Mouse (Mus musculus): ENCODE results near the gene Camta2.

The Camta2 gene

GRCm38 (mm10) chr11:70689578-70689977, 1.7 kb upstream of the Camta2 start:
- no peak for DNase-seq (ENCODE audit: low spot score)

- DNase-seq (ENCODE audit: low spot score) = no peak
Observed at GRCm38 (mm10) chr11:70688372-70688771, 467 bp upstream of the Camta2 start.

- DNase-seq (ENCODE audit: low spot score) = no peak
Observed at GRCm38 (mm10) chr11:70686901-70687566, 871 bp downstream of the Camta2 start.

- no peak for DNase-seq (ENCODE audit: low spot score)
Observed at GRCm38 (mm10) chr11:70683640-70684039, 4.3 kb downstream of the Camta2 start.

- no peak for DNase-seq (ENCODE audit: low spot score)
Observed at GRCm38 (mm10) chr11:70681897-70682581, 5.9 kb downstream of the Camta2 start.

GRCm38 (mm10) chr11:70681170-70681569, 6.7 kb downstream of the Camta2 start:
- no peak for DNase-seq (ENCODE audit: low spot score)

GRCm38 (mm10) chr11:70679894-70680293, 8.0 kb downstream of the Camta2 start:
- peak; percentile 57 for DNase-seq (ENCODE audit: low spot score)

- no peak for DNase-seq (ENCODE audit: low spot score)
Observed at GRCm38 (mm10) chr11:70679361-70679760, 8.5 kb downstream of the Camta2 start.

DNA sequence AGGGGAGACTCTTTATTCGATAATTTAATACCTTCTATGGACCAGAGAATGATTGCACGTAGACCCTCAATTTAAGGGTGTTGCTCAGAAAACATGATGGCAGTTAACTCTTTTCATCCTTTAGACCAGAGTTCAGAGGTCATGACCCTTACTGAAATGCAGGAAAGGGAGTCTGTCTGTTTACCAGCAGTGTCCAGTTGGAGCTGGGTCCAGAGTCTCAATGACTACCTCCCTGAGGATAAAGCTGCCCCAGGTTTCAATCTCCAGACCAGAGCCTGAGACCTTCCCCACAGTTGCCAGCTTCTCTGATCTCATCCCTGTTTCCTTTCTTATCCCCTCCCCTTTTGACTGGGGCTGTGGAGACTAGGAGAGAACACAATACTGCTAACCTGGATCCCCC, 9.3 kb downstream of the Camta2 start:
- DNase-seq (ENCODE audit: low spot score) = no peak

- no peak for DNase-seq (ENCODE audit: low spot score)
Observed at GRCm38 (mm10) chr11:70678092-70678491, 9.8 kb downstream of the Camta2 start.

- no peak for DNase-seq (ENCODE audit: low spot score)
Observed at GRCm38 (mm10) chr11:70674501-70674900, 13.4 kb downstream of the Camta2 start.

DNA sequence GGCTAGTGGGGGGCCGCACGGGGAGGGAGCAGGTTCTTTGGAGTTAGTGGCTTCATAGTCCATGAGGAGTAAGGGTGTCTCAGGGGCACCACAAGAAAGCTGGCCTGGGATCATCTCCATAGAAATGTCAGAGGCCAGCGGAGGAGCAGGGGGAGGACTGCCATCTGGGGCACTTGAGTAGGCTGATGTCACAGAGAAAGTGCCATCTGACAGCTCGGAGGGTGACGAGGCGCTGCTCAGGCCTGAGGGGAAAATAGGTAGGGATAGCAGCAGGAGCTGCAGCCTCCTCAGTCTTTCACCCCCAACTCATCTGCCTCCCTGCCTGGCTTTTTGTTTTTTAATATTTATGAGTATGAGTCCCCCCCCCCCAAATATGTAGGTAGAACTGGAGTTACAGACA, 13.9 kb downstream of the Camta2 start:
- DNase-seq (ENCODE audit: low spot score) = no peak

DNA sequence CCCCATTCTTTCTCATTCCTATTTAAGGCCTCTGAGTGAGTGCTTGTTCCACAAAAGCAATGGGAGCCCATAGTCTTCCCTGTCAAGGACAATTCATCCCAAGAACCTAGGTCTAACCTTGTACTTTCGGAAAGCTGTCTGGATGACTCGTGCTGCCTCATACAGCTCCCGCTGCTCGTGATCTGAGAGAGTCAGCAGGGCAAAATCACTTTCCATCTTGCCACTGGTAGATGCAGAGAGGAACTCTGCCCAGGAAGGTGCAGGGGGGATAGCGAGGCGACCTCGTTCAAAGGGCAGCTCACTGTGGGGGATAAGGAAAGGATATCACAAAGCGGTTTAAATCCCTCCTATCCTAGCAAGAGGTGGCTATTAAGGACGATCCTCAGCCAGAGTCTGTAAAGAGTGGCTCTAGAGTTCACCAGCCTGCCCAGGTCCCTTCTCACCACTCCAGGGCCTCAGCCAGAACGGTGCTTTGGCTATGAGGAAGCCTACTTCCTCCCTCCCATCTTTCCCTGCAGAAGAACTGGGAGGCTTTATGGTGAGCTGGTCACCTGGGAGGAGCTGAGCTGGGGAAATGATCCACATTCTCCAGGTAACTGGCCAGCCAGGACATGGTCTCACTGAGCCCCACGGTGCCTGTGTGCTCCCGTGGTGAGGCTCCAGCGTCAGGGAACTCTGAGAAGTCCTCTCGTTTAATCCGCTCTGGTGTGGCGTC, 16.4 kb downstream of the Camta2 start:
- no peak for DNase-seq (ENCODE audit: low spot score)

- no peak for DNase-seq (ENCODE audit: low spot score)
Observed at GRCm38 (mm10) chr11:70670483-70670882, 17.4 kb downstream of the Camta2 start.

DNA sequence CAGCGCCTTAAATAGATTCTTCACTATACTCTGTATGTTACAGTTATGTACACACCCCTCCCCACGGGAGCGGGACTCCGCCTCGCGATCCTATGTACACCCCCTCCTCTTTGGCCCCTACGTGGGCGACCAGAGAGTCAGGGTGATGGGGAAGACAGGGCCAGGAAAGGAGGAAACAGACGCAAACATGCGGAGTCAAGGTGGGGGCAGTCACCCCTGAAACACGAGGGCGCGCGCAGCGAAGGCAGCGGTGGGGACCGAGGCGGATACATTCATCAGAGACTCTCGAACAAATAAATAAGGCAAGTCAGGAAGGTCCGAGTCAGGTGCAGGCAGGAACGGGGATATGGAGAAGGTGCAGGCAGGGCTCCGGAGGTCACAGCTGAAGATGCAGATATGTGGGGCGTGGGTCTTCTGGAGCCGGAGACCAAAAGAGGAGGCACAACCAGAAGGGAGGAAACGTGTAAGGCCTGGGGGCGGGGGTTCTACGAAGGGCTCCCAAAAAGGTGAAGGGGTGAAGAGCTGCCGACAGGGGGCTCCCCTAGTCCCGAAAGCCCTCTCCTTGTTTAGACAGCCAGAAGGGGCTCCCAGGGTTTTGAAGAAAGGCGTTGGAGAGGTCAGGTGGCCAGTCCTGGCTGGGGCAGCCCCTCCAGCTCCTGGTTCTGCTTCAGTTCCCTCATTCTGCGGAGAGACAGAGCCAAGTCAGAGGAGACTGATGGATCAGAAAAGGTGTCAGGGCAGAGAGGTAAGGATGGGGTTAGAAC, 18.1 kb downstream of the Camta2 start:
- DNase-seq (ENCODE audit: low spot score) = peak; percentile 81

GRCm38 (mm10) chr11:70668771-70669505, 19.0 kb downstream of the Camta2 start, which contains the start of gene Spag7:
Gene Spag7, minus strand, starts transcription at chr11:70669416.
- DNase-seq (ENCODE audit: low spot score) = peak; percentile 100

DNA sequence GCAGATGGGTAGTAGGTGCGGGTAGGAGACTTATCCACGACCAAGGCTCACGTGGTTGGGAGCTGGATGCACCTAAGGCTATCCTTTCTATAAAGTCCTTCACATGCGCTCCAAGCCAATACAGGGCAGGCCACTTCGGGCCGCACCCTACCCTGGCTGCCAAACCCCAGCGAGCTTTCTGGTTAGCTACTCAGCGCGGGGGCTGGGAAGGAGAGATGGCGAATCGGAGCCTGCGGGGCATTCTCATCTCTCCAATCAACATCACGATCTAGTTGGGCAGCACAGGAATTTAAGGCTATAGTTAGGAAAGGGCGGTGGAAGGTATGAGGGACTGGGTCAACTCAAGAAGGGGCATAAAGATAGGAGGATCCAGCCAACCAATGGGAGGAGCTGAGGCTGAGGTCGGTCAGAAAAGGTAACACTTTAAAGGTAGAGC, 19.6 kb downstream of the Camta2 start:
- no peak for DNase-seq (ENCODE audit: low spot score)

DNA sequence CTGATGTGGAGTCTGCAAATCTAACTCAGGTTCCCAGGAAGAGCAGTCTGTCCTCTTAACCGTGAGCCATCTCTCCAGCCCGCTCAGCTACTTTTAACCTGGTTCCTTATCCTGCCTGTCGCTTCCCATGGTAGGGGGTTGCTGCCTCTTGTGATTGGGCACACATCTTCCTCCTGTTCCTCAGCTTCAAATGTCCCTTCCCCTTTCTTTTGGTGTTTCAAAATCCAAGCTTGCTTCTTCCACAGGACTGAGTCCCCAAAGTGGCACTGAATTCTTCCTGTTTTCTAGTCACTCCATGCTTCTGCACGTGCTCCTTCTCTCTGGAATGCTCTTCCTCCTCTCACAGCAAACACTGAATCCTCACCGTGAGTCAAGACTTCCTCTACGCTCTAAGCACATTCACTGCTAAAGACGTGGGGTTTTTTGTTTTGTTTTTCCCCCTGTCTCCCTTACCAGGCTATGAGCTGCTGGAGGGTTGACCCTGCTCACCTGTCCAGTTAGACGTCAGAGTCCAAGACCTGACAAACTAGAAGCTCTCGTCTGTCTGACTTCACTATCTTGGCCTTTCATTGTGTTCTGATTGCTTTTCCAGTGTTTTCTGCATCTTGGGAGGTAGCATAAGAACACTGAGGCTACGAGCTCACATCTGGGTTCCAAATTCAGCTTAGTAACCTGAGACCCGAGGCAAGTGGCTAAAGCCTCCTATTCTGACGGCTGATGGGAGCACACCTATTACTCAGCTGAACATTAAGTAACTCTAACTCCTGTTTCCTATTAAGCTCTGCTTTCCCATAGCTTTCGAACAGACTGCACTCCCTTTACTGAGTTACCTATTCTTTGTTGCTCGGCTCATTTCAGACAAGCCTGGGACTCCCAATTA, 20.4 kb downstream of the Camta2 start:
- no peak for DNase-seq (ENCODE audit: low spot score)

DNA sequence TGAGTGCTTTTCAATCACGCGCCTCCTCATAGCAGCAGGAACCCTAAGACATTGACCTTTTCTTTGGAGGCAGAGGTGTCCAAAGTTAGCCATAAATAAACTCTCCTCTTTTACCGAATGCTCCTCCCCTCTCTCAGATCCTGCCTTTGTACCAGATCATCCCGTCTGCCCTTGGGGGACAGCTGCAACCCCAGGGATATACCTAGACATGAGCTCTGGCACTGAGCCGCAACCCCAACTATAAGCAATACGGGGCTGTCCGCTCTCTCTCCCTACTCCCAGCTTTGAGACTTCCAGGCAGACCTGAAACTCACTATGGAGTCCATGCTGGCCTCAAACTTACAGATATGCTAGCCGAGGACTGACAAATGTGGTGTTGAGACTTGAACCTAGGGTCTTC, 21.2 kb downstream of the Camta2 start:
- no peak for DNase-seq (ENCODE audit: low spot score)

DNA sequence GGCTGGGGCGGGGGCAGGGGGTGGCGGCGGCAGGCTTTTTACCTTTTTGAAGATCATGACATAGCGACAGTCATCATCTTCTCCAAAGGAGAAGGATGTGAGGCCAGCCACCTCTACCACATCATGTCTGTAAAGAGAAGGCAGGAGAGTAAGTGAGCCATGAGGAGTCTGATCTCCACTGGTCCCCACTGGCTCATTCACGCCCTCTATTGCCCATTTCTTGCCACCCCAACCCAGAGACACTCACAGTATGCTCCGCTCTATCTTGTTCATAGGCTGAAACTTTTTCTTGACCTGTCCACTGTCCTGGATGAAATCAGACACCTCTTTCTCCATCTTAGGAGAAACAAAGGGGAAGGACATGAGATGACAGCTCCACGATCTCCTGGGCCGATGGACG, 23.2 kb downstream of the Camta2 start:
- no peak for DNase-seq (ENCODE audit: low spot score)

DNA sequence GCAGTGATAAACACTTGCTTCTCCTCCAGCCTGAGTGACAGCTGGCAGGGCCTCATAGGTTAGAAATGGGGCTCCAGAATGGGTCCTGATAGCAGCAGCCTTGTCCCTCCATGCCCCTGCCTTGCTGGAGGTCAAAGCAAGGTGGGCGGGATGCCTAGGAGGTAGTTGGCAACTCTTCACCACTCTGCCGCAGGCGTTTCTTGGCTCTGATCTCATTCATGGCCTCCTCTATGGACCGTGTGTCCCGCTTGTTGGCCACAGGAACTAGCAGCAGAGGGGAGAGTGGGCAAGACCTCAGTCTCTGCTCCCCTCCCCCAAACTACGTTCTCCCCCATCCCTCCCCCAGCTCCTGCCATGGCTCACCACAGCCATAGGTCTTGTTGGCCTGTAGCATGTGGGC, 23.9 kb downstream of the Camta2 start:
- no peak for DNase-seq (ENCODE audit: low spot score)

All from lung, postnatal 25 days (tissue).